ENCODE assay signal across 8 mouse cellular contexts in genomic region chr7:24299823-24300481, GRCm38 (mm10). TPM values are rescaled to one million over a fixed set of nuclear protein-coding genes. Genes with fewer than 3 reads are reported as not detected.
DNase-seq lines count a peak whose midpoint lies in the region; ATAC-seq and TF ChIP-seq lines count a peak whose summit lies in the region.

No protein-coding gene starts in this region.

- H3K27me3 ChIP-seq in spleen, adult 2 months (ENCODE audit: control insufficient read depth, insufficient read depth, low read length): no peaks in the 10 kb centered on the region
- no peaks in the 10 kb centered on the region for H3K27me3 ChIP-seq in heart, embryonic 10.5 days (ENCODE audit: insufficient read depth, poor library complexity, severe bottlenecking)
- H3K27me3 ChIP-seq in kidney, embryonic 16.5 days (ENCODE audit: insufficient read depth, low read length): no peaks in the 10 kb centered on the region
- H3K27me3 ChIP-seq in midbrain, embryonic 12.5 days: no peaks in the 10 kb centered on the region

- no peaks in the 10 kb centered on the region for H3K9me3 ChIP-seq in heart, embryonic 10.5 days
- H3K9me3 ChIP-seq in kidney, embryonic 16.5 days (ENCODE audit: low read length): no peaks in the 10 kb centered on the region
- H3K9me3 ChIP-seq in midbrain, embryonic 12.5 days: no peaks in the 10 kb centered on the region

- WGBS in spleen, adult 2 months: 2% methylated on average over 18 of the region's 18 CpGs
- 2% methylated on average over 18 of the region's 18 CpGs for WGBS in heart, embryonic 10.5 days
- 2% methylated on average over 18 of the region's 18 CpGs for WGBS in kidney, embryonic 16.5 days
- under 1% methylated on average over 18 of the region's 18 CpGs for WGBS in midbrain, embryonic 12.5 days

- no peak overlapping the region for H3K27ac ChIP-seq in spleen, adult 2 months (ENCODE audit: insufficient read depth, low read length)
- peak overlapping the region; percentile 83 for H3K27ac ChIP-seq in heart, embryonic 10.5 days
- peak overlapping the region; percentile 97 for H3K27ac ChIP-seq in kidney, embryonic 16.5 days (ENCODE audit: low read length)
- H3K27ac ChIP-seq in midbrain, embryonic 12.5 days (replicated peaks): peak overlapping the region; percentile 94

- H3K4me1 ChIP-seq in spleen, adult 2 months (ENCODE audit: control insufficient read depth, insufficient read depth, insufficient read length): 0 out of 2 replicates have a peak, but pooled peaks cover 4% of the 10 kb centered on the region
- peaks cover 10% of the 10 kb centered on the region; the same call in 1 of the 2 replicates for H3K4me1 ChIP-seq in heart, embryonic 10.5 days
- peaks cover 19% of the 10 kb centered on the region for H3K4me1 ChIP-seq in kidney, embryonic 16.5 days (ENCODE audit: insufficient read depth, low read length)
- peaks cover 14% of the 10 kb centered on the region for H3K4me1 ChIP-seq in midbrain, embryonic 12.5 days

- no peak for TF ChIP-seq CTCF in spleen, adult 2 months (IDR thresholded peaks at IDR 0.05; ENCODE audit: extremely low read depth, insufficient read depth, insufficient read length, insufficient replicate concordance)

- H3K36me3 ChIP-seq in spleen, adult 2 months (ENCODE audit: control insufficient read depth, insufficient read depth, low read length): peaks cover 7% of the 10 kb centered on the region
- peaks cover 42% of the 10 kb centered on the region for H3K36me3 ChIP-seq in heart, embryonic 10.5 days
- peaks cover 44% of the 10 kb centered on the region for H3K36me3 ChIP-seq in kidney, embryonic 16.5 days (ENCODE audit: insufficient read depth, low read length)
- peaks cover 43% of the 10 kb centered on the region for H3K36me3 ChIP-seq in midbrain, embryonic 12.5 days

- peak overlapping the region; percentile 89 for H3K4me2 ChIP-seq in kidney, embryonic 16.5 days (replicated peaks; ENCODE audit: low read depth, low read length)
- H3K4me2 ChIP-seq in midbrain, embryonic 12.5 days (replicated peaks): peak overlapping the region; percentile 90

- ATAC-seq in kidney, embryonic 16.5 days (ENCODE audit: low FRiP score, low TSS enrichment): peak; percentile 14; the same call in 1 of the 2 replicates
- peak; percentile 28 for ATAC-seq in midbrain, embryonic 12.5 days (ENCODE audit: low FRiP score, low read depth)
- no peak for ATAC-seq in CD4-positive, CD25-positive, alpha-beta regulatory T cell, adult 4 months

- DNase-seq in spleen, adult 2 months (ENCODE audit: low read depth in 1 of 2, low spot score in 2 of 2): no peak
- DNase-seq in spleen, postnatal 4 days (ENCODE audit: low spot score in 2 of 2): no peak
- peak; percentile 75 to 77 for DNase-seq in cerebellum, postnatal 10 days
- peak; percentile 63 for DNase-seq in heart, embryonic 10.5 days (ENCODE audit: low spot score)
- DNase-seq in spleen, postnatal 36 days (ENCODE audit: low spot score in 2 of 2): no peak

- H3K4me3 ChIP-seq in spleen, adult 2 months (ENCODE audit: extremely low read depth, insufficient read depth, insufficient read length): peak overlapping the region; percentile 19; the same call in 1 of the 2 replicates
- H3K4me3 ChIP-seq in heart, embryonic 10.5 days: peak overlapping the region; percentile 83
- H3K4me3 ChIP-seq in kidney, embryonic 16.5 days (ENCODE audit: low read length): peak overlapping the region; percentile 76
- peak overlapping the region; percentile 78 for H3K4me3 ChIP-seq in midbrain, embryonic 12.5 days

- H3K9ac ChIP-seq in kidney, embryonic 16.5 days (replicated peaks; ENCODE audit: low read length): peak overlapping the region; percentile 88
- peak overlapping the region; percentile 76 for H3K9ac ChIP-seq in midbrain, embryonic 12.5 days (replicated peaks)

- no peak for TF ChIP-seq POLR2A in spleen, adult 2 months (IDR thresholded peaks at IDR 0.05; ENCODE audit: low read depth, low read length)

RNA-seq across cellular contexts. Expression of gene Zfp61, which starts 1.1 kb away (rescaled TPM):
- polyA plus RNA-seq in spleen, adult 2 months (2012; rRNA removed): 3.1 and 4.7 TPM in 2 replicates
- polyA plus RNA-seq in heart, embryonic 10.5 days (2016; fragmentation: Nextera tagmentation; extraction: Ambion mirVana): 20.7 and 27.2 TPM in 2 replicates
- 43.5 and 44.0 TPM in 2 replicates for polyA plus RNA-seq in kidney, embryonic 16.5 days (2015; fragmentation: Nextera tagmentation; extraction: Ambion mirVana)
- polyA plus RNA-seq in midbrain, embryonic 12.5 days (2016; fragmentation: Nextera tagmentation; extraction: Ambion mirVana): 45.1 and 45.4 TPM in 2 replicates
- polyA plus RNA-seq in CD4-positive, CD25-positive, alpha-beta regulatory T cell, adult 4 months (2017; shearing (Covaris generic)): 10 to 100 TPM; 19.4 to 27.8 TPM

RNA-seq across cellular contexts. Expression of gene Zfp94, which starts 16.5 kb away (rescaled TPM):
- 6.5 and 8.2 TPM in 2 replicates for polyA plus RNA-seq in spleen, adult 2 months (2012; rRNA removed)
- polyA plus RNA-seq in heart, embryonic 10.5 days (2016; fragmentation: Nextera tagmentation; extraction: Ambion mirVana): 7.0 and 10.1 TPM in 2 replicates
- polyA plus RNA-seq in kidney, embryonic 16.5 days (2015; fragmentation: Nextera tagmentation; extraction: Ambion mirVana): 12.8 and 13.9 TPM in 2 replicates
- 16.6 and 18.1 TPM in 2 replicates for polyA plus RNA-seq in midbrain, embryonic 12.5 days (2016; fragmentation: Nextera tagmentation; extraction: Ambion mirVana)
- polyA plus RNA-seq in CD4-positive, CD25-positive, alpha-beta regulatory T cell, adult 4 months (2017; shearing (Covaris generic)): 10 to 100 TPM; 10.6 to 13.8 TPM

RNA-seq across cellular contexts. Expression of gene Zfp93, which starts 29.7 kb away (rescaled TPM):
- 0.18 and 0.49 TPM in 2 replicates for polyA plus RNA-seq in spleen, adult 2 months (2012; rRNA removed)
- 5.8 and 6.4 TPM in 2 replicates for polyA plus RNA-seq in heart, embryonic 10.5 days (2016; fragmentation: Nextera tagmentation; extraction: Ambion mirVana)
- 12.1 and 14.1 TPM in 2 replicates for polyA plus RNA-seq in kidney, embryonic 16.5 days (2015; fragmentation: Nextera tagmentation; extraction: Ambion mirVana)
- polyA plus RNA-seq in midbrain, embryonic 12.5 days (2016; fragmentation: Nextera tagmentation; extraction: Ambion mirVana): 7.1 and 7.7 TPM in 2 replicates
- polyA plus RNA-seq in CD4-positive, CD25-positive, alpha-beta regulatory T cell, adult 4 months (2017; shearing (Covaris generic)): 1 to 10 TPM; 2.5 to 2.9 TPM

RNA-seq across cellular contexts. Expression of gene Tescl, which starts 33.8 kb away (rescaled TPM):
- polyA plus RNA-seq in spleen, adult 2 months (2012; rRNA removed): 0.18 and 0.26 TPM in 2 replicates
- not detected in 2 replicates for polyA plus RNA-seq in heart, embryonic 10.5 days (2016; fragmentation: Nextera tagmentation; extraction: Ambion mirVana)
- polyA plus RNA-seq in kidney, embryonic 16.5 days (2015; fragmentation: Nextera tagmentation; extraction: Ambion mirVana): 0.19 and 0.42 TPM in 2 replicates
- not detected in 2 replicates for polyA plus RNA-seq in midbrain, embryonic 12.5 days (2016; fragmentation: Nextera tagmentation; extraction: Ambion mirVana)
- polyA plus RNA-seq in CD4-positive, CD25-positive, alpha-beta regulatory T cell, adult 4 months (2017; shearing (Covaris generic)): not detected

RNA-seq across cellular contexts. Expression of gene Zfp108, which starts 45.4 kb away (rescaled TPM):
- 0.16 TPM in 2 replicates for polyA plus RNA-seq in spleen, adult 2 months (2012; rRNA removed)
- polyA plus RNA-seq in heart, embryonic 10.5 days (2016; fragmentation: Nextera tagmentation; extraction: Ambion mirVana): 1.8 and 2.5 TPM in 2 replicates
- 4.4 and 4.9 TPM in 2 replicates for polyA plus RNA-seq in kidney, embryonic 16.5 days (2015; fragmentation: Nextera tagmentation; extraction: Ambion mirVana)
- polyA plus RNA-seq in midbrain, embryonic 12.5 days (2016; fragmentation: Nextera tagmentation; extraction: Ambion mirVana): 3.8 and 4.8 TPM in 2 replicates
- under 1 TPM in 1 of 2 experiments, not detected in 1; 0.70 TPM for polyA plus RNA-seq in CD4-positive, CD25-positive, alpha-beta regulatory T cell, adult 4 months (2017; shearing (Covaris generic))

Comparison
In these comparisons a context has a peak if more than half of its experiments do, and no peak if none do; other contexts are left out.
1. DNase-seq: peak in cerebellum, postnatal 10 days (2 of 2) and heart, embryonic 10.5 days (single experiment); none in spleen, adult 2 months (0 of 2), spleen, postnatal 4 days (0 of 2) and spleen, postnatal 36 days (0 of 2).
2. H3K4me3 ChIP-seq: peak in every context shown above with its lines; median percentile 83 in heart, embryonic 10.5 days; 78 in midbrain, embryonic 12.5 days; 76 in kidney, embryonic 16.5 days; 19 in spleen, adult 2 months.